9 mouse cellular contexts compared by ENCODE assay signal in genomic region chr5:45449206-45449605, GRCm38 (mm10). TPM values are rescaled to one million over a fixed set of nuclear protein-coding genes. Genes with fewer than 3 reads are reported as not detected.
DNase-seq lines count a peak whose midpoint lies in the region; ATAC-seq and TF ChIP-seq lines count a peak whose summit lies in the region.
"Had no signal": no experiment of that assay in that cellular context is flagged by ENCODE, and none has a peak within 500 bp of the region (broad histone marks: within the 10 kb centered on the region; RNA-seq: fewer than 3 reads in every experiment).

No protein-coding gene starts in this region.

- TF ChIP-seq CTCF in testis, adult 2 months (IDR thresholded peaks at IDR 0.05; ENCODE audit: control insufficient read depth, insufficient read depth, insufficient replicate concordance, low read depth, low read length): no peak
- TF ChIP-seq CTCF in intestine, postnatal 0 days (IDR thresholded peaks at IDR 0.05; ENCODE audit: low read depth): no peak

- H3K9me3 ChIP-seq in intestine, postnatal 0 days (ENCODE audit: control insufficient read depth): no peaks in the 10 kb centered on the region
- no peaks in the 10 kb centered on the region for H3K9me3 ChIP-seq in neural tube, embryonic 15.5 days (replicated peaks)

- H3K4me3 ChIP-seq in testis, adult 2 months (ENCODE audit: control insufficient read depth, low read depth, low read length): peak overlapping the region; percentile 16; the same call in 1 of the 2 replicates
- H3K4me3 ChIP-seq in intestine, postnatal 0 days (ENCODE audit: low read depth, low read length): peak overlapping the region; percentile 66
- peak overlapping the region; percentile 77 for H3K4me3 ChIP-seq in neural tube, embryonic 15.5 days (replicated peaks)

- peak; percentile 16 for DNase-seq in cerebellum, adult 9-11 months
- DNase-seq in cerebellum, postnatal 10 days: no peak
- DNase-seq in testis, postnatal 14 days (ENCODE audit: low spot score): no peak
- no peak for DNase-seq in spleen, postnatal 4 days (ENCODE audit: low spot score in 2 of 2)
- DNase-seq in thymus, postnatal 25 days: no peak

- peak overlapping the region; percentile 95 for H3K4me2 ChIP-seq in intestine, postnatal 0 days (replicated peaks; ENCODE audit: low read depth)
- peak overlapping the region; percentile 96 for H3K4me2 ChIP-seq in neural tube, embryonic 15.5 days

- TF ChIP-seq POLR2A in testis, adult 2 months (IDR thresholded peaks at IDR 0.05; ENCODE audit: control insufficient read depth, low read depth, low read length): no peak

- no peaks in the 10 kb centered on the region for H3K27me3 ChIP-seq in testis, adult 2 months (ENCODE audit: control insufficient read depth, insufficient read depth, low read length)
- H3K27me3 ChIP-seq in intestine, postnatal 0 days (replicated peaks; ENCODE audit: control insufficient read depth, insufficient read depth, low read length): no peaks in the 10 kb centered on the region
- no peaks in the 10 kb centered on the region for H3K27me3 ChIP-seq in neural tube, embryonic 15.5 days (replicated peaks)

- no peaks in the 10 kb centered on the region for H3K36me3 ChIP-seq in testis, adult 2 months (ENCODE audit: control insufficient read depth, insufficient read depth, low read length)
- no peaks in the 10 kb centered on the region; the same call in none of the 2 replicates for H3K36me3 ChIP-seq in intestine, postnatal 0 days (ENCODE audit: control insufficient read depth, insufficient read depth)
- H3K36me3 ChIP-seq in neural tube, embryonic 15.5 days: no peaks in the 10 kb centered on the region

- H3K27ac ChIP-seq in testis, adult 2 months (ENCODE audit: control insufficient read depth, insufficient read depth, low read depth, low read length): no peak overlapping the region
- peak overlapping the region; percentile 93 for H3K27ac ChIP-seq in intestine, postnatal 0 days (ENCODE audit: low read depth, low read length)
- no peak overlapping the region for H3K27ac ChIP-seq in neural tube, embryonic 15.5 days (replicated peaks)

- WGBS in intestine, postnatal 0 days: 1% methylated on average over 8 of the region's 8 CpGs
- 1% methylated on average over 8 of the region's 8 CpGs for WGBS in neural tube, embryonic 15.5 days

- H3K4me1 ChIP-seq in testis, adult 2 months (ENCODE audit: control insufficient read depth, insufficient read depth, low read length): peaks cover 9% of the 10 kb centered on the region
- H3K4me1 ChIP-seq in intestine, postnatal 0 days (replicated peaks; ENCODE audit: control insufficient read depth, insufficient read depth, low read length): no peaks in the 10 kb centered on the region; the same call in 1 of the 2 replicates
- H3K4me1 ChIP-seq in neural tube, embryonic 15.5 days: peaks cover 20% of the 10 kb centered on the region

- no peak for ATAC-seq in intestine, postnatal 0 days
- no peak for ATAC-seq in neural tube, embryonic 15.5 days (ENCODE audit: low FRiP score)

- H3K9ac ChIP-seq in intestine, postnatal 0 days (ENCODE audit: low read depth, low read length): peak overlapping the region; percentile 67
- H3K9ac ChIP-seq in neural tube, embryonic 15.5 days (replicated peaks): peak overlapping the region; percentile 63

RNA-seq across cellular contexts. Expression of gene Qdpr, which starts 0.8 kb away (rescaled TPM):
- 17.0 and 21.6 TPM in 2 replicates for polyA plus RNA-seq in testis, adult 2 months (2012; rRNA removed)
- polyA plus RNA-seq in intestine, postnatal 0 days (2015; fragmentation: Nextera tagmentation; extraction: Ambion mirVana): 355 and 422 TPM in 2 replicates
- polyA plus RNA-seq in neural tube, embryonic 15.5 days (2015; fragmentation: Nextera tagmentation; extraction: Ambion mirVana): 143 and 155 TPM in 2 replicates

RNA-seq across cellular contexts. Expression of gene Clrn2, which starts 4.3 kb away (rescaled TPM):
- not detected in 2 replicates for polyA plus RNA-seq in testis, adult 2 months (2012; rRNA removed)
- polyA plus RNA-seq in intestine, postnatal 0 days (2015; fragmentation: Nextera tagmentation; extraction: Ambion mirVana): not detected in 2 replicates
- polyA plus RNA-seq in neural tube, embryonic 15.5 days (2015; fragmentation: Nextera tagmentation; extraction: Ambion mirVana): not detected in 2 replicates
- polyA plus RNA-seq: Patski had no signal

RNA-seq across cellular contexts. Expression of gene Lap3, which starts 44.0 kb away (rescaled TPM):
- polyA plus RNA-seq in testis, adult 2 months (2012; rRNA removed): 14.4 and 14.7 TPM in 2 replicates
- polyA plus RNA-seq in intestine, postnatal 0 days (2015; fragmentation: Nextera tagmentation; extraction: Ambion mirVana): 108 and 120 TPM in 2 replicates
- 33.5 and 43.9 TPM in 2 replicates for polyA plus RNA-seq in neural tube, embryonic 15.5 days (2015; fragmentation: Nextera tagmentation; extraction: Ambion mirVana)

Comparison
In these comparisons a context has a peak if more than half of its experiments do, and no peak if none do; other contexts are left out.
1. H3K4me3 ChIP-seq: peak in every context shown above with its lines; median percentile 77 in neural tube, embryonic 15.5 days; 66 in intestine, postnatal 0 days; 16 in testis, adult 2 months.